Mouse (Mus musculus) erythroblast, embryonic 14.5 days (primary cell): ENCODE data around the gene Gprc5b.

Source experiments
- GATA1 ChIP-seq: IDR thresholded peaks from 2 replicates; pipeline ENCODE4 v1.6.1; 2012; ENCODE audit warnings: low read length, inconsistent platforms, mixed read lengths
- TAL1 ChIP-seq: IDR thresholded peaks from 3 replicates; pipeline ENCODE4 v1.6.1; 2012; ENCODE audit warnings: low read length, inconsistent platforms, mixed read lengths

DNA sequence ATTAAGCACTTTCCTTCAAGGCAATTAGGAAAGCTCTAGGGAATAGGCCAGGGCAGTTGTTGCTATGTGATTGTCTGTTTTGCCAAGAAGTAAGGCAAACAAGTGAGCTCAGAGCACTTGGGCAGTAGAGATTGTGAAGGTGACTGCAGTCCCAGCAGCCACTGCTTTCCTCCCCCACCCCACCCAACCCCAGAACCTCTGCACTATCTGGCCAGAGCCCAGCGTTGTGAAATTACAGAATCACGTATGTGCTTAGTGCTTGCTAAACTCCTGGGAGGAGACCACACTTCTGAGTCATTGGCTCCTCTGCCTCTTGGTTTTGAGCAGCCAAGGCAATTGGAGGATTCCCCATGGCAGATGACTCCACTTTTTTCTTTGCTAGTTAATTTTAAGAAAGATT is 59.7 kb downstream of the Gprc5b start:
- no peak for TF ChIP-seq TAL1
- no peak for TF ChIP-seq GATA1
